Mouse (Mus musculus) midbrain, embryonic 12.5 days (tissue): Measurements from ENCODE around the gene Gm20403. TPM values are rescaled to one million over a fixed set of nuclear protein-coding genes. Genes with fewer than 3 reads are reported as not detected.
A peak's percentile ranks its signal among the peaks of the same experiment; 100 is the strongest.

ENCODE experiments used
- ATAC-seq: fragments of 200-750 bp; cut with Nextera tagmentation; 2 replicates; pipeline ENCODE4 v1.8.0; 2017; ENCODE audit warnings: low read depth, moderate TSS enrichment, moderate library complexity; ENCODE audit not compliant: low FRiP score
- H3K27ac ChIP-seq: fragments of 300-500 bp; sonication (generic); replicated peaks from 2 replicates; pipeline ENCODE4 v1.5.1; 2016; ENCODE audit warnings: mild to moderate bottlenecking
- H3K27me3 ChIP-seq: fragments of 300-500 bp; sonication (generic); 2 replicates; pipeline ENCODE4 v1.6.1; 2016; ENCODE audit warnings: mild to moderate bottlenecking
- H3K36me3 ChIP-seq: fragments of 300-500 bp; sonication (generic); 2 replicates; pipeline ENCODE4 v1.6.1; 2016
- H3K4me1 ChIP-seq: fragments of 300-500 bp; sonication (generic); 2 replicates; pipeline ENCODE4 v1.6.1; 2016
- H3K4me2 ChIP-seq: fragments of 300-500 bp; sonication (generic); replicated peaks from 2 replicates; pipeline ENCODE4 v1.6.1; 2016; ENCODE audit warnings: mild to moderate bottlenecking, moderate library complexity
- H3K4me3 ChIP-seq: fragments of 300-500 bp; sonication (generic); 2 replicates; pipeline ENCODE4 v1.5.1; 2016; ENCODE audit warnings: mild to moderate bottlenecking
- H3K9ac ChIP-seq: fragments of 300-500 bp; sonication (generic); replicated peaks from 2 replicates; pipeline ENCODE4 v1.6.1; 2016; ENCODE audit warnings: mild to moderate bottlenecking, moderate library complexity
- H3K9me3 ChIP-seq: fragments of 300-500 bp; sonication (generic); 2 replicates; pipeline ENCODE4 v1.6.1; 2016; ENCODE audit warnings: mild to moderate bottlenecking
- WGBS: fragments of 180-500 bp; shearing (Covaris S2); methylation state at CpG from one replicate; pipeline ENCODE4 v1.1.7; 2016; 5-methylcytosine and 5-hydroxymethylcytosine counted together
- polyA plus RNA-seq: library from polyadenylated mRNA; unstranded; fragments of >200 nt; fragmentation: Nextera tagmentation; extraction: Ambion mirVana; gene quantifications from 2 replicates; pipeline ENCODE4 v1.2.1, GENCODE M21; 2016

Gm20403 gene
- polyA plus RNA-seq, 1 experiment from 2014 or later: not detected

- Histone ChIP-seq H3K27ac (no peak overlapping the region), H3K4me2 (no peak overlapping the region), H3K36me3 (no peaks in the 10 kb centered on the region), H3K9me3 (no peaks in the 10 kb centered on the region), H3K27me3 (no peaks in the 10 kb centered on the region), H3K9ac (no peak overlapping the region), H3K4me3 (no peak overlapping the region), H3K4me1 (peaks cover 4% of the 10 kb centered on the region; the same call in 1 of the 2 replicates)
- ATAC-seq: no peak
- 85% methylated on average over 2 of the region's 2 CpGs for WGBS
These were observed 827 bp upstream of the Gm20403 start for GRCm38 (mm10) chr12:54987156-54987555.

- peaks cover 4% of the 10 kb centered on the region; the same call in 1 of the 2 replicates for H3K4me1 ChIP-seq
- H3K27ac ChIP-seq: peak overlapping the region; percentile 92
- no peaks in the 10 kb centered on the region for H3K9me3 ChIP-seq
- peak overlapping the region; percentile 96 for H3K4me3 ChIP-seq
- peak; percentile 67 for ATAC-seq
- no peaks in the 10 kb centered on the region for H3K27me3 ChIP-seq
- peak overlapping the region; percentile 79 for H3K4me2 ChIP-seq
- WGBS: 1% methylated on average over 52 of the region's 117 CpGs
- no peaks in the 10 kb centered on the region for H3K36me3 ChIP-seq
- H3K9ac ChIP-seq: peak overlapping the region; percentile 92
These were observed 875 bp downstream of the Gm20403 start for GRCm38 (mm10) chr12:54985257-54986051.

GRCm38 (mm10) chr12:54984701-54985256, 1.6 kb downstream of the Gm20403 start:
- Histone ChIP-seq H3K27me3 (no peaks in the 10 kb centered on the region), H3K27ac (peak overlapping the region; percentile 92), H3K4me2 (peak overlapping the region; percentile 79), H3K9ac (peak overlapping the region; percentile 92), H3K36me3 (no peaks in the 10 kb centered on the region), H3K4me3 (peak overlapping the region; percentile 96), H3K9me3 (no peaks in the 10 kb centered on the region), H3K4me1 (peaks cover 4% of the 10 kb centered on the region; the same call in 1 of the 2 replicates)
- under 1% methylated on average over 42 of the region's 42 CpGs for WGBS
- ATAC-seq: peak; percentile 78

- Histone ChIP-seq H3K27ac (no peak overlapping the region), H3K9ac (no peak overlapping the region), H3K4me2 (no peak overlapping the region), H3K9me3 (no peaks in the 10 kb centered on the region), H3K27me3 (no peaks in the 10 kb centered on the region), H3K36me3 (no peaks in the 10 kb centered on the region), H3K4me3 (no peak overlapping the region), H3K4me1 (peaks cover 4% of the 10 kb centered on the region; the same call in 1 of the 2 replicates)
- ATAC-seq: no peak
- 81% methylated on average over 7 of the region's 7 CpGs for WGBS
These were observed 3.2 kb downstream of the Gm20403 start for GRCm38 (mm10) chr12:54982935-54983715.

GRCm38 (mm10) chr12:54981962-54982361, 4.4 kb downstream of the Gm20403 start:
- Histone ChIP-seq H3K36me3 (no peaks in the 10 kb centered on the region), H3K9me3 (no peaks in the 10 kb centered on the region), H3K4me3 (no peak overlapping the region), H3K4me1 (peaks cover 4% of the 10 kb centered on the region; the same call in 1 of the 2 replicates), H3K9ac (no peak overlapping the region), H3K4me2 (no peak overlapping the region), H3K27me3 (no peaks in the 10 kb centered on the region), H3K27ac (no peak overlapping the region)
- no peak for ATAC-seq
- WGBS: 65% methylated on average over 6 of the region's 6 CpGs

- H3K4me1 ChIP-seq: peaks cover 4% of the 10 kb centered on the region; the same call in 1 of the 2 replicates
- H3K4me3 ChIP-seq: no peak overlapping the region
- no peak overlapping the region for H3K27ac ChIP-seq
- H3K9me3 ChIP-seq: no peaks in the 10 kb centered on the region
- H3K27me3 ChIP-seq: no peaks in the 10 kb centered on the region
- no peak for ATAC-seq
- H3K9ac ChIP-seq: no peak overlapping the region
- WGBS: 84% methylated on average over 5 of the region's 5 CpGs
- H3K36me3 ChIP-seq: no peaks in the 10 kb centered on the region
- no peak overlapping the region for H3K4me2 ChIP-seq
These were observed 5.4 kb downstream of the Gm20403 start for GRCm38 (mm10) chr12:54980939-54981338.

- no peak overlapping the region for H3K4me2 ChIP-seq
- 76% methylated on average over 6 of the region's 6 CpGs for whole genome bisulfite sequencing
- H3K4me3 ChIP-seq: no peak overlapping the region
- no peaks in the 10 kb centered on the region for H3K27me3 ChIP-seq
- no peak for ATAC-seq
- no peak overlapping the region for H3K27ac ChIP-seq
- no peaks in the 10 kb centered on the region for H3K9me3 ChIP-seq
- peaks cover 4% of the 10 kb centered on the region; the same call in 1 of the 2 replicates for H3K4me1 ChIP-seq
- no peak overlapping the region for H3K9ac ChIP-seq
- no peaks in the 10 kb centered on the region for H3K36me3 ChIP-seq
These were observed 5.8 kb downstream of the Gm20403 start for GRCm38 (mm10) chr12:54980532-54980931.

- peaks cover 54% of the 10 kb centered on the region for H3K36me3 ChIP-seq
- no peak overlapping the region for H3K27ac ChIP-seq
- no peaks in the 10 kb centered on the region for H3K4me1 ChIP-seq
- no peak overlapping the region for H3K4me3 ChIP-seq
- no peak overlapping the region for H3K4me2 ChIP-seq
- no peaks in the 10 kb centered on the region for H3K9me3 ChIP-seq
- H3K9ac ChIP-seq: no peak overlapping the region
- no peaks in the 10 kb centered on the region for H3K27me3 ChIP-seq
- no peak for ATAC-seq
- WGBS: 81% methylated on average over 3 of the region's 3 CpGs
These were observed 17.3 kb downstream of the Gm20403 start for GRCm38 (mm10) chr12:54969033-54969432.

- Histone ChIP-seq H3K27ac (no peak overlapping the region), H3K4me2 (no peak overlapping the region), H3K4me3 (no peak overlapping the region), H3K9ac (no peak overlapping the region), H3K27me3 (no peaks in the 10 kb centered on the region), H3K36me3 (peaks cover 36% of the 10 kb centered on the region), H3K9me3 (no peaks in the 10 kb centered on the region), H3K4me1 (no peaks in the 10 kb centered on the region)
- WGBS: 93% methylated on average over 4 of the region's 4 CpGs
- no peak for ATAC-seq
These were observed 20.7 kb downstream of the Gm20403 start for GRCm38 (mm10) chr12:54965532-54966160.

GRCm38 (mm10) chr12:54959569-54959968, 26.8 kb downstream of the Gm20403 start:
- Histone ChIP-seq H3K4me1 (no peaks in the 10 kb centered on the region), H3K27me3 (no peaks in the 10 kb centered on the region), H3K4me3 (no peak overlapping the region), H3K9ac (no peak overlapping the region), H3K27ac (no peak overlapping the region), H3K36me3 (peaks cover 15% of the 10 kb centered on the region), H3K9me3 (no peaks in the 10 kb centered on the region), H3K4me2 (no peak overlapping the region)
- no peak for ATAC-seq
- WGBS: 84% methylated on average over 2 of the region's 2 CpGs

- WGBS: 98% methylated on average over 2 of the region's 2 CpGs
- no peak overlapping the region for H3K4me3 ChIP-seq
- no peak overlapping the region for H3K27ac ChIP-seq
- H3K27me3 ChIP-seq: no peaks in the 10 kb centered on the region
- no peak for ATAC-seq
- H3K4me1 ChIP-seq: no peaks in the 10 kb centered on the region
- no peak overlapping the region for H3K9ac ChIP-seq
- no peak overlapping the region for H3K4me2 ChIP-seq
- H3K9me3 ChIP-seq: no peaks in the 10 kb centered on the region
- H3K36me3 ChIP-seq: peaks cover 18% of the 10 kb centered on the region
These were observed 29.4 kb downstream of the Gm20403 start for GRCm38 (mm10) chr12:54956974-54957373.
